Mouse (Mus musculus): ENCODE measurements around the gene Cend1.

DNA sequence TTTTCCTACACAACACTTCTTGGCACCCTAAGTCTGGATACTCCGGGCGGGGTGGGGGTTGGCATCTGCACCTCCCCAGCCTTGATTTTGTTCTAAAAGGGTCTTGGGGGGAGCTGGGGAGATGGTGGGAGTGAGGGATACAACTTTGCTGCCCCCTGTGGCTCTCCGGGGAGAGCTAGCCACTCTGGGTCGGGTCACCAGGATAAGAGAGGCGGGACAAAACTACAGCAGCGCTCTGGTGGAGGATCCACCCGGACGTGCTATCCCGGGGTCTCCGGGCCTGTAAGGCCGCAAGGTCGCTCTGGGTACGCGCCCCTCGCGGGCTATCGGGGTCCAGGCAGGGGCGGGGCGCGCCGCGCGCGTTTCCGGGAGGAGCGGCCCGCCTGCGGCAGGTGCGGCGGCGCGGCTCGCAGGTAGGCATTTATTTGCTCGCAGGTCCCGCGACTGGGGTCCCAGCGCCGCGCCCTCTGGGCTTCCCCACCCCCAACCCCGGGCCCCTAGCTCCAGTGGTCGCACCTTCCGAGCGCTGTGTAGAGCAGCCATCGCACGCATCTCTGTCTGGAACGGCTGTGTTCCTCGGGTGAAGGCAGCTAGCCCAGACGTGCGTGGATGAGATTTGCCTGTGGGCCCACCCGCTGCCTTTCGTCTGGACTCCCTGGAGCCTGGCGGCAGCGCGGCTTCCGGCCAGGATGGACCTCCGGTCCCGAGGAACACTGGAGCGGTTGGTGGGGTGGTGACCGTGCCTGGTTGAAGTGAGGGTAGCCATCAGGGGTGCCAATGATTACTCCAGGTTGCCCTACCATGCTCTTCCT is 32.4 kb upstream of the Cend1 start:
- TF ChIP-seq POLR2A (IDR thresholded peaks at IDR 0.05; ENCODE audit: low read depth, low read length), result no peak
- TF ChIP-seq CTCF (IDR thresholded peaks at IDR 0.05; ENCODE audit: borderline replicate concordance, insufficient read depth, low read length), result no peak
